Mouse (Mus musculus): ENCODE data around the gene Exd1. TPM values are rescaled to one million over a fixed set of nuclear protein-coding genes. Genes with fewer than 3 reads are reported as not detected.
"Not testable (repeated sequence)": the region's sequence is repeated elsewhere in the genome, so short reads cannot be mapped to it uniquely, and the experiment has no call there.

The Exd1 gene
- polyA plus RNA-seq, 1 experiment, result 0.12 TPM

- WGBS, result under 1% methylated on average over 30 of the region's 30 CpGs
- DNase-seq (ENCODE audit: low read depth, low spot score), result peak; percentile 81
These were observed 442 bp downstream of the Exd1 start for GRCm38 (mm10) chr2:119546848-119547521.

- no peak for DNase-seq (ENCODE audit: low read depth, low spot score)
- WGBS, result 63% methylated on average over 2 of the region's 2 CpGs
These were observed 3.8 kb downstream of the Exd1 start for GRCm38 (mm10) chr2:119543656-119544055.

DNA sequence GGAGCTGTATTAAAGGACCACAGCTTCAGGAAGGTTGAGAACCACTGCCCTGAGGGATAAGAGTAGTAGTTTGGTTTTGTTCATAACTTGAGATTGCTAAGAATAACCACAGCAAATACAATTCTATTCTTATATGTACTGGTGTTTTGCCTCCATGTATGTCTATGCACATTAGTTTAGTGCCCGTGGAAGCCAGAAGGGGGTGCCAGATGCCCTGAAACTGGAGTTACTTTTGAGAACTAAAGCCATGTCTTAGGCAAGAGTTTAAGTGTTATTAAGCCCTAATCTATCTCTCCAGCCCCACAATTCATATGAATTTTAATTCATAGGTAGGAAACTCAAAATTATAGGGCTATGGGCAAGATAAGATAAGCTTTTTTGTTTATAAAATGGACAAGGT, 5.3 kb downstream of the Exd1 start:
- 9% methylated on average over 1 of the region's 1 CpGs for WGBS
- DNase-seq (ENCODE audit: low read depth, low spot score), result no peak

GRCm38 (mm10) chr2:119538802-119539201, 8.6 kb downstream of the Exd1 start:
- 82% methylated on average over 9 of the region's 9 CpGs for WGBS
- DNase-seq (ENCODE audit: low read depth, low spot score), result no peak

DNA sequence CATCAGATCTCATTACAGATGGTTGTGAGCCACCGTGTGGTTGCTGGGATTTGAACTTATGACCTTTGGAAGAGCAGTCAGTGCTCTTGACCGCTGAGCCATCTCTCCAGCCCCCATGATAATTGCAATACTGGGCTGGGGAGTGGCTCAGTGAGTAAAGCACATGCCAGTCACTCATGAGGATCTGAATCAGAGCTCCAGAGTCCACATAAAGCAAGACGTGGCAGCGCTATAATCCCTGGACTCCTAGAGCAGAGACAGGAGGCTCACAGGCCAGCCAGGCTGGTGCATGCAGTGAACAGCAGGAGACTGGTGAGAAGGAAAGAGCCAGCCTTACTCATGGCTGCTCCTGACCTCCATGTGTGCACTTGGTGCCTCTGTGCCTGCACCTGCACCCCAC, 22.0 kb downstream of the Exd1 start:
- WGBS, result 36% methylated on average over 4 of the region's 4 CpGs
- no peak for DNase-seq (ENCODE audit: low read depth, low spot score)

GRCm38 (mm10) chr2:119523836-119524235, 23.6 kb downstream of the Exd1 start:
- DNase-seq (ENCODE audit: low read depth, low spot score), result no peak
- WGBS, result 77% methylated on average over 4 of the region's 4 CpGs

- 51% methylated on average over 7 of the region's 7 CpGs for WGBS
These were observed 26.9 kb downstream of the Exd1 start for GRCm38 (mm10) chr2:119520550-119520949.

GRCm38 (mm10) chr2:119516811-119517210, 30.6 kb downstream of the Exd1 start:
- WGBS, result 62% methylated on average over 5 of the region's 5 CpGs
- no peak for DNase-seq (ENCODE audit: low read depth, low spot score)

More at GRCm38 (mm10) chr2:119520550-119520949, 26.9 kb downstream of the Exd1 start:
- no peak for DNase-seq (ENCODE audit: low read depth, low spot score)

DNA sequence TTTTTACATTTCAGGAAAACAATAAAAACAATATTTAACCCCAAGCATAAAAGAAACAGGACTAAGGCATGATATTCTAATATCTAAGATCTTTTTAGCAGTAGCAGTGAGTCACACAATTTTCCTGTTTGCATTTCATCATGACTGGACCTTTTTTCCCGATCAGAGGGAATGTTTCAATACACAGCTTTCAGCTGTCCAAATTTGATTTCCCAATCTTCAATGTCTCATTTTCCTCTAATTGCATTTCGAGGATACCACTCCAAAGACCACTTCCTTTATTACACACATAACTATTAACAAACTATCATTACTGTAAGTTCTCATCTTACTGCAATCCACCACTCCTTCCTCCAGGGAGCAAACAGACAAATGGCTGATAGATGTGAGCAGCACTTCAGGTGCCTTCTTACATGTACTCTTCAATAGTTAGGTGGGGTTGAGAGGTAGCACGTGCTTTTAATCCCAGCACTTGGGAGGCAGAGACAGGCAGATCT, 33.4 kb downstream of the Exd1 start:
- no peak for DNase-seq (ENCODE audit: low read depth, low spot score)
- WGBS, result 43% methylated on average over 3 of the region's 3 CpGs

GRCm38 (mm10) chr2:119512292-119512691, 35.1 kb downstream of the Exd1 start:
- 84% methylated on average over 3 of the region's 3 CpGs for WGBS

GRCm38 (mm10) chr2:119510856-119511255, 36.6 kb downstream of the Exd1 start:
- WGBS, result 55% methylated on average over 2 of the region's 2 CpGs
- no peak for DNase-seq (ENCODE audit: low read depth, low spot score)

More at GRCm38 (mm10) chr2:119512292-119512691, 35.1 kb downstream of the Exd1 start:
- no peak for DNase-seq (ENCODE audit: low read depth, low spot score)

DNA sequence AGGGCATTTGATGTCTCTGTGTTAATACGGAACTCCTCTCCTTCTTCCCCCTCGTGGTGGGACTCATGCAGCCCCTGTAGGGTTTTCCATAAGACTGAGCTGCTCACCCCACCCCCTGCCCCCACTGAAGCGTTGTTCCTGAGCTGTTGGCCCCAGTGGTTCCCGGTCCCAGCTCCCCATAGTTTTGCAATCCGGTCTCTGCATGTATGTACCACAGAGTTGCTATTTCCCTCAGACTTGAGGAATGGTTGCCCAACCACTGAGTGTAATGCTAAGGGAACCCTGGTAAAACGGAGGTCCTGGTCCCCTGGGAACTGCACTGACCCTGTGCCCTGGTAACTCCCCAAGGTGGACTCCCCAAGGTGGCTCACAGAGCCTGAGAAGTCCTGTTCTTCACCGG, 38.9 kb downstream of the Exd1 start:
- WGBS, result 78% methylated on average over 7 of the region's 7 CpGs
- not testable (repeated sequence) for DNase-seq (ENCODE audit: low read depth, low spot score)

DNA sequence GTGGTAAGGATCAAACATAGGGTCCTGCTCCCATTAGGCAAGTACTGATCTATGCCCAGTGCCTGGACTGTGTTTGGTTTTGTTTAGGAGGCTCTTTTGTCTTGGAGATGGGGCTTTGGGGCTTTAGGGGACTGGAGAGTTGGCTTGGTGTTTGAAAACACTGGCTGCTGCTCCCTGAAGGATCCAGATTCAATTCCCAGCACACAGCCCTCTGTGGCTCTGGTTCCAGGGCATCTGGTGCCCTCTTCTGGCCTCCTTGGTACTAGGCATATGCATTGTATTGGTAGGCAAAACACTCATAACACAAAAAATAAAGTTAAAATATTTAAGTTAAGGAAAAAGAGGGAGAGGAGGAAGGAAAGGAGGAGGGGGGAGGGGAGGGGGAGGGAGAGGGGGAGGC, 40.3 kb downstream of the Exd1 start:
- DNase-seq (ENCODE audit: low read depth, low spot score), result no peak

DNA sequence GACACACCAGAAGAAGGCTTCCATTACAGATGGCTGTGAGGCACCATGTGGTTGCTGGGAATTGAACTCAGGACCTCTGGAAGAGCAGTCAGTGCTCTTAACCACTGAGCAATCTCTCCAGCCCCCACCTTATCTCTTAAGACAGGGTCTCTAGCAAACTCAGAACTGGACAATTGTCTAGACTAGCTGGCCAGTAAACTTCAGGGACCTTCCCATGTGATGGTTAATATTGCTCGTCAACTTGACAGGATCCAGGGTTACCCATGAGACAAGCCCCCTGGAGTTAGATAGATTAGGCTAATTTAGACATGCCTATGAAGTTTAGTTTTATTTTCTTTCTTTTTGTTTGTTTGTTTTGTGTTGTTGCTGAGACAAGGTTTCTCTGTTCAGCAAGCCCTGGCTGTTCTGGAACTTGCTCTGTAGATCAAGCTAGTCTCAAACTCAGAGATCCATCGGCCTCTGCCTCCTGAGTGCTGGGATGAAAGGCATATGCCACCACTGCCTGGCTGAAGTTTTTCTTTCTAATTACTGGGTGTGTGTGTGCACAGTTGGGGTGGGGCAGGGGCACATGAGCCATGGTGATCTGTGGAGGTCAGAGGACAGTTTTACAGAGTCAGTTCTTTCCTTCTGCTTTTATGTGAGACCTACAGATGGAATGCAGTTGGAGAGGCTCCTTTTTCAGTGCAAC, 46.3 kb downstream of the Exd1 start:
- 40% methylated on average over 2 of the region's 2 CpGs for WGBS
- peak; percentile 73 for DNase-seq (ENCODE audit: low read depth, low spot score)

DNA sequence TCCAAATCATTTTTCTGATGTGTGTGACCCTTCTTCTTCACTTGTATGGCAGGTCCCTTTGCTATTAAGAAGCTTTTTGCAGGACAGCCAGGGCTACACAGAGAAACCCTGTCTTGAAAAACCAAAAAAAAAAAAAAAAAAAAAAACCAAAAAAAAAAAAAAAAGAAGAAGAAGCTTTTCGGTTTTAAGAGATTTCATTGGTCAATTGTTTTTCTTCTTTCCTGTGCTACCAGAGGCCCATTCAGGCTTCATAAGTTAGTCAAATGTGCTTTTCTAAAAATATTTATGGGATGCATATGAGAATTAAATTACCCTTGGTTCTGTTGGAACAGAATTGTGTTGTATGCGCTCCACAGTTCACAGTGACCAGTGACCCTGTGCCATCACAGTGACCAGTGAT, 48.6 kb downstream of the Exd1 start:
- DNase-seq (ENCODE audit: low read depth, low spot score), result no peak
- WGBS, result 85% methylated on average over 2 of the region's 2 CpGs

GRCm38 (mm10) chr2:119496082-119496481, 51.3 kb downstream of the Exd1 start:
- no peak for DNase-seq (ENCODE audit: low read depth, low spot score)
- 93% methylated on average over 2 of the region's 2 CpGs for WGBS

- no peak for DNase-seq (ENCODE audit: low read depth, low spot score)
- WGBS, result 50% methylated on average over 5 of the region's 5 CpGs
These were observed 55.5 kb downstream of the Exd1 start for GRCm38 (mm10) chr2:119491953-119492352.

DNA sequence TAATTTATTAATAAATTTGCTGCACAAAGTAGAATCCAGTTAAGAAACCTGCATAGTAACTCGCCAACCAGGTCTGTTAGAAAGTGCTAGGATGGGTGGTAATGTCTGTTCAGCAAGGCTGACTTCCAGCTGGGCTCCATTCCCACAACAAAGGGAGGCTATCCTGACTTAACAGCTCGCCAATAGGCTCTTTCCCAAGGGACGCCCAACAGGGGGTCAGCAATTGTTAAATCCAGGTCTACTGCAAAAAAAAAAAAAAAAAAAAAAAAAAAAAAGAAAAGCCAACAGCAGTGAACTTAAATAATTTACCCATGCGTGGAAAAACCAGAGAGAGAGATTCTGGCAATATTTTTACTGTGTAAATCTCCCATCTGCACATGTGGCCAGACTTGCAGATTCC, 60.9 kb downstream of the Exd1 start:
- 67% methylated on average over 4 of the region's 4 CpGs for WGBS
- no peak for DNase-seq (ENCODE audit: low read depth, low spot score)

GRCm38 (mm10) chr2:119482307-119482706, 65.1 kb downstream of the Exd1 start:
- 39% methylated on average over 1 of the region's 1 CpGs for WGBS
- no peak for DNase-seq (ENCODE audit: low read depth, low spot score)

DNA sequence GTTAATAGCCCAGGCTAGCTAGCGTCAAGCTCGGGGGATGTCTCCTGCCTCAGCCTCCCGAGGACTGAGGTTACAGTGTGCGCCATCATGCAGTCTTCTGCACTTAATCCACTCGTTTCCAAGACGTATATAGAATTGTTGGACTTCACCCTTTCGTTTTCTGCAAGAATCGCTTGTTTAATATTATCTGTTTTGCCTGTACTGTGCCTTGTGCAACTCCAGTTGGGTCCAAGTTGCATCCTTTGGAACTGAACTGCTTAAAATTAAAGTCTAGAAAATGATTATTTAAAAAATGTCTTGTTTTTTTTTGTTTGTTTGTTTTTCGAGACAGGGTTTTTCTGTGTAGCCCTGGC, 69.1 kb downstream of the Exd1 start:
- no peak for DNase-seq (ENCODE audit: low read depth, low spot score)
- WGBS, result 4% methylated on average over 9 of the region's 9 CpGs
